Mouse (Mus musculus) liver, embryonic 15.5 days (tissue): ENCODE measurements at regions not wholly inside any gene's neighbourhood (a gene's known extent, or its start where the extent isn't known, plus 50 kb on each side); places are given as distances from the start of the nearest gene placed in this dataset.

Experiments used
- ATAC-seq: fragments of 200-750 bp; cut with Nextera tagmentation; 2 replicates; pipeline ENCODE4 v1.8.0; 2017; ENCODE audit warnings: moderate number of reproducible peaks, mild to moderate bottlenecking, moderate library complexity; ENCODE audit not compliant: insufficient read depth
- H3K27ac ChIP-seq: fragments of 300-500 bp; sonication (generic); replicated peaks from 2 replicates; pipeline ENCODE4 v1.5.1; 2015; ENCODE audit warnings: mild to moderate bottlenecking, inconsistent platforms
- H3K27me3 ChIP-seq: fragments of 300-500 bp; sonication (generic); 2 replicates; pipeline ENCODE4 v1.6.1; 2015; ENCODE audit warnings: mild to moderate bottlenecking, inconsistent platforms
- H3K36me3 ChIP-seq: fragments of 300-500 bp; sonication (generic); replicated peaks from 2 replicates; pipeline ENCODE4 v1.6.1; 2015; ENCODE audit warnings: moderate library complexity, mild to moderate bottlenecking, inconsistent platforms
- H3K4me1 ChIP-seq: fragments of 300-500 bp; sonication (generic); replicated peaks from 2 replicates; pipeline ENCODE4 v1.6.1; 2015; ENCODE audit warnings: inconsistent platforms
- H3K4me2 ChIP-seq: fragments of 300-500 bp; sonication (generic); 2 replicates; pipeline ENCODE4 v1.6.1; 2015; ENCODE audit warnings: moderate library complexity, mild to moderate bottlenecking, inconsistent platforms
- H3K4me3 ChIP-seq: fragments of 300-500 bp; sonication (generic); replicated peaks from 2 replicates; pipeline ENCODE4 v1.5.1; 2015; ENCODE audit warnings: mild to moderate bottlenecking, inconsistent platforms
- H3K9ac ChIP-seq: fragments of 300-500 bp; sonication (generic); 2 replicates; pipeline ENCODE4 v1.6.1; 2015; ENCODE audit warnings: moderate library complexity, mild to moderate bottlenecking, inconsistent platforms
- H3K9me3 ChIP-seq: fragments of 300-500 bp; sonication (generic); replicated peaks from 2 replicates; pipeline ENCODE4 v1.6.1; 2016; ENCODE audit warnings: inconsistent platforms
- WGBS: fragments of 180-500 bp; shearing (Covaris S2); methylation state at CpG from one replicate; pipeline ENCODE4 v1.1.7; 2015; ENCODE audit warnings: mixed read lengths; ENCODE audit not compliant: insufficient replicate concordance; 5-methylcytosine and 5-hydroxymethylcytosine counted together

GRCm38 (mm10) chr14:36696993-36697392 is 271.6 kb downstream of the Ccser2 start:
- Histone ChIP-seq H3K27me3 (no peaks in the 10 kb centered on the region), H3K4me2 (no peak overlapping the region), H3K4me3 (no peak overlapping the region), H3K9me3 (no peaks in the 10 kb centered on the region), H3K27ac (no peak overlapping the region), H3K36me3 (no peaks in the 10 kb centered on the region), H3K4me1 (peaks cover 13% of the 10 kb centered on the region), H3K9ac (no peak overlapping the region)
- ATAC-seq = no peak
- 56% methylated on average over 4 of the region's 4 CpGs for WGBS

- no peak overlapping the region for H3K9ac ChIP-seq
- peaks cover 28% of the 10 kb centered on the region for H3K4me1 ChIP-seq
- peak; percentile 35; the same call in 1 of the 2 replicates for ATAC-seq
- H3K4me2 ChIP-seq = 0 out of 2 replicates have a peak overlapping the region, but pooled peaks have one; percentile 46
- no peaks in the 10 kb centered on the region for H3K27me3 ChIP-seq
- peak overlapping the region; percentile 73 for H3K27ac ChIP-seq
- no peaks in the 10 kb centered on the region for H3K36me3 ChIP-seq
- no peak overlapping the region for H3K4me3 ChIP-seq
- H3K9me3 ChIP-seq = no peaks in the 10 kb centered on the region
Measured at GRCm38 (mm10) chr14:36691958-36692357, 276.6 kb downstream of the Ccser2 start.

- WGBS = 27% methylated on average over 2 of the region's 2 CpGs
- peak overlapping the region; percentile 73 for H3K27ac ChIP-seq
- ATAC-seq = peak; percentile 96
- H3K4me3 ChIP-seq = no peak overlapping the region
- no peak overlapping the region; the same call in 1 of the 2 replicates for H3K9ac ChIP-seq
- H3K4me2 ChIP-seq = peak overlapping the region; percentile 46
- no peaks in the 10 kb centered on the region for H3K36me3 ChIP-seq
- no peaks in the 10 kb centered on the region for H3K9me3 ChIP-seq
- peaks cover 28% of the 10 kb centered on the region for H3K4me1 ChIP-seq
- H3K27me3 ChIP-seq = no peaks in the 10 kb centered on the region
Measured at GRCm38 (mm10) chr14:36691018-36691417, 277.6 kb downstream of the Ccser2 start.

- H3K9ac ChIP-seq = no peak overlapping the region
- H3K4me1 ChIP-seq = peaks cover 33% of the 10 kb centered on the region
- H3K4me3 ChIP-seq = no peak overlapping the region
- peak overlapping the region; percentile 81 for H3K27ac ChIP-seq
- no peaks in the 10 kb centered on the region for H3K36me3 ChIP-seq
- H3K4me2 ChIP-seq = peak overlapping the region; percentile 4; the same call in 1 of the 2 replicates
- no peaks in the 10 kb centered on the region for H3K9me3 ChIP-seq
- ATAC-seq = peak; percentile 64
- no peaks in the 10 kb centered on the region for H3K27me3 ChIP-seq
- 44% methylated on average over 1 of the region's 1 CpGs for WGBS
Measured at GRCm38 (mm10) chr14:36658678-36659263, 309.8 kb downstream of the Ccser2 start.

- peak overlapping the region; percentile 34 for H3K4me2 ChIP-seq
Measured at GRCm38 (mm10) chr14:36658193-36658592, 310.4 kb downstream of the Ccser2 start.

GRCm38 (mm10) chr14:36652982-36653557 is 315.5 kb downstream of the Ccser2 start:
- Histone ChIP-seq H3K27me3 (no peaks in the 10 kb centered on the region), H3K4me2 (no peak overlapping the region), H3K4me3 (no peak overlapping the region), H3K9ac (no peak overlapping the region), H3K4me1 (peaks cover 15% of the 10 kb centered on the region), H3K9me3 (no peaks in the 10 kb centered on the region), H3K36me3 (no peaks in the 10 kb centered on the region), H3K27ac (no peak overlapping the region)
- WGBS = 49% methylated on average over 6 of the region's 6 CpGs
- ATAC-seq = no peak

More at GRCm38 (mm10) chr14:36658193-36658592, 310.4 kb downstream of the Ccser2 start:
- H3K9me3 ChIP-seq = no peaks in the 10 kb centered on the region
- no peaks in the 10 kb centered on the region for H3K27me3 ChIP-seq
- no peak overlapping the region for H3K4me3 ChIP-seq
- H3K27ac ChIP-seq = peak overlapping the region; percentile 81
- WGBS = 28% methylated on average over 3 of the region's 3 CpGs
- ATAC-seq = peak; percentile 99
- H3K9ac ChIP-seq = no peak overlapping the region
- peaks cover 33% of the 10 kb centered on the region for H3K4me1 ChIP-seq
- H3K36me3 ChIP-seq = no peaks in the 10 kb centered on the region

- Histone ChIP-seq H3K4me2 (no peak overlapping the region), H3K27me3 (no peaks in the 10 kb centered on the region), H3K4me3 (no peak overlapping the region), H3K36me3 (no peaks in the 10 kb centered on the region), H3K9ac (no peak overlapping the region), H3K27ac (no peak overlapping the region), H3K4me1 (peaks cover 12% of the 10 kb centered on the region), H3K9me3 (no peaks in the 10 kb centered on the region)
- 54% methylated on average over 6 of the region's 6 CpGs for WGBS
- no peak for ATAC-seq
Measured at GRCm38 (mm10) chr14:36651053-36651735, 317.4 kb downstream of the Ccser2 start.

- no peak overlapping the region for H3K27ac ChIP-seq
- no peaks in the 10 kb centered on the region for H3K27me3 ChIP-seq
- H3K9me3 ChIP-seq = no peaks in the 10 kb centered on the region
- no peak overlapping the region for H3K9ac ChIP-seq
- 63% methylated on average over 3 of the region's 3 CpGs for WGBS
- ATAC-seq = peak; percentile 49
- no peaks in the 10 kb centered on the region for H3K36me3 ChIP-seq
- H3K4me2 ChIP-seq = no peak overlapping the region
- peaks cover 14% of the 10 kb centered on the region for H3K4me1 ChIP-seq
- H3K4me3 ChIP-seq = no peak overlapping the region
Measured at GRCm38 (mm10) chr14:36646649-36647048, 321.9 kb downstream of the Ccser2 start.

GRCm38 (mm10) chr14:36646237-36646636 is 322.3 kb downstream of the Ccser2 start:
- H3K27me3 ChIP-seq = no peaks in the 10 kb centered on the region
- H3K4me2 ChIP-seq = no peak overlapping the region
- ATAC-seq = peak; percentile 74
- no peak overlapping the region for H3K4me3 ChIP-seq
- peaks cover 14% of the 10 kb centered on the region for H3K4me1 ChIP-seq
- H3K9ac ChIP-seq = no peak overlapping the region
- H3K9me3 ChIP-seq = no peaks in the 10 kb centered on the region
- no peak overlapping the region for H3K27ac ChIP-seq
- H3K36me3 ChIP-seq = no peaks in the 10 kb centered on the region

GRCm38 (mm10) chr14:36624822-36625221 is 343.8 kb downstream of the Ccser2 start:
- Histone ChIP-seq H3K4me1 (peaks cover 23% of the 10 kb centered on the region), H3K27me3 (no peaks in the 10 kb centered on the region), H3K4me2 (no peak overlapping the region), H3K36me3 (no peaks in the 10 kb centered on the region), H3K9me3 (no peaks in the 10 kb centered on the region), H3K27ac (no peak overlapping the region), H3K4me3 (no peak overlapping the region), H3K9ac (no peak overlapping the region)
- ATAC-seq = no peak

GRCm38 (mm10) chr14:36624134-36624533 is 344.4 kb downstream of the Ccser2 start:
- Histone ChIP-seq H3K4me3 (no peak overlapping the region), H3K4me2 (no peak overlapping the region), H3K27me3 (no peaks in the 10 kb centered on the region), H3K27ac (no peak overlapping the region), H3K36me3 (no peaks in the 10 kb centered on the region), H3K4me1 (peaks cover 29% of the 10 kb centered on the region), H3K9ac (no peak overlapping the region), H3K9me3 (no peaks in the 10 kb centered on the region)
- 60% methylated on average over 1 of the region's 1 CpGs for WGBS
- no peak for ATAC-seq
